Mouse (Mus musculus) large intestine, adult 2 months (tissue): ENCODE data around the gene Cyb561. TPM values are rescaled to one million over a fixed set of nuclear protein-coding genes. Genes with fewer than 3 reads are reported as not detected.

Source experiments
- DNase-seq: peaks from one replicate; pipeline ENCODE4 v3.0.0-alpha.2; 2012; ENCODE audit warnings: low read depth, low spot score
- WGBS: fragments of 180-500 bp; shearing (Covaris S2); methylation state at CpG from one replicate; pipeline ENCODE4 v1.1.7; 2018; 5-methylcytosine and 5-hydroxymethylcytosine counted together
- polyA plus RNA-seq: library from polyadenylated mRNA; depleted of rRNA; stranded (reverse); fragments of >200 nt; gene quantifications from 2 replicates; pipeline ENCODE4 v1.2.3, GENCODE M21; 2012

The Cyb561 gene
- polyA plus RNA-seq, 1 experiment, result 75.7 TPM

- no peak for DNase-seq
Observed at GRCm38 (mm10) chr11:105927065-105928030, 25.8 kb downstream of the Cyb561 start.

DNA sequence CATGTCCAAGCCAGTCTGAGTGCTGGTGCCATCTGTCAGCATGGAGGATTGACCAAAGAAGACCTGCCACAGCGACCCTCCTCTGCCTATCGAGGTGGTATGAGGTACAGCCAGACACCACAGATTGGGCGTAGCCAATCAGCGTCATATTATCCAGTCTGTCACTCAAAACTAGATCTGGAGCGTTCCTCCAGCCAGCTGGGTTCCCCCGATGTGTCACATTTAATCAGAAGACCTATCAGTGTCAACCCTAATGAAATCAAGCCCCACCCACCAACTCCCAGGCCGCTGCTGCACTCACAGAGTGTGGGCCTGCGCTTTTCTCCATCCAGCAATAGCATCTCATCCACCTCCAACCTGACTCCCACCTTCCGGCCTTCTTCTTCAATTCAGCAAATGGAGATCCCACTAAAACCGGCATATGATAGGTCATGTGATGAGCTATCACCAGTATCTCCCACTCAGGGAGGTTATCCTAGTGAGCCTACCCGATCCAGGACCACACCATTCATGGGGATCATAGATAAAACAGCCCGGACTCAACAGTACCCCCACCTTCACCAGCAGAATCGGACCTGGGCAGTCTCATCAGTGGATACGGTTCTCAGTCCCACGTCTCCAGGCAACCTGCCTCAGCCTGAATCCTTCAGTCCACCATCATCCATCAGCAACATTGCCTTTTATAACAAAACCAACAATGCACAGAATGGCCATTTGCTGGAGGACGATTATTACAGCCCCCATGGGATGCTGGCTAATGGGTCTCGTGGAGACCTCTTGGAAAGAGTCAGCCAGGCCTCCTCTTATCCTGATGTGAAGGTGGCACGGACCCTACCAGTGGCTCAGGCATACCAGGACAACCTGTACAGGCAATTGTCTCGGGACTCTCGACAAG, 30.1 kb downstream of the Cyb561 start:
- WGBS, result 91% methylated on average over 20 of the region's 20 CpGs
- no peak for DNase-seq

More at GRCm38 (mm10) chr11:105927065-105928030, 25.8 kb downstream of the Cyb561 start:
- WGBS, result 59% methylated on average over 14 of the region's 14 CpGs

- WGBS, result 93% methylated on average over 5 of the region's 5 CpGs
- DNase-seq, result no peak
Observed at GRCm38 (mm10) chr11:105921275-105921674, 31.9 kb downstream of the Cyb561 start.

DNA sequence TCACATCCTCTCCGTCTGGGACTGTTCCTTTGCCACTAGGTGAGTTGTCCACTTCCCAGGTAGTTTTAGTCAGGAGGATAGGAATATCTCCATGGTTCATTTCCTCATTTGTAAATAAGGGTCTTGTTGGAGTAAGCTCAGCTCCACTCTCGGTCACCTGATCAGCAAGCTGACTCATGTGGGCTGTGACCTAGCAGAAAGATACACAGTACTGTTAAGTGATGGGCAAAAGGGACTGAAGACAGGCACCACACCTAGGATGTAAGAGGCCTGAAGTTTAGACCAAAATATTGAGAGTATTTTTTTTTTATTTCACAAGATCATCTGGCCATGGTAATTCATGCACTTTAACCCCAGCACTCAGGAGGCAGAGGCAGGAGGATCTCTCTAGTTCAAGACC, 32.3 kb downstream of the Cyb561 start:
- 91% methylated on average over 2 of the region's 2 CpGs for WGBS
- DNase-seq, result no peak

DNA sequence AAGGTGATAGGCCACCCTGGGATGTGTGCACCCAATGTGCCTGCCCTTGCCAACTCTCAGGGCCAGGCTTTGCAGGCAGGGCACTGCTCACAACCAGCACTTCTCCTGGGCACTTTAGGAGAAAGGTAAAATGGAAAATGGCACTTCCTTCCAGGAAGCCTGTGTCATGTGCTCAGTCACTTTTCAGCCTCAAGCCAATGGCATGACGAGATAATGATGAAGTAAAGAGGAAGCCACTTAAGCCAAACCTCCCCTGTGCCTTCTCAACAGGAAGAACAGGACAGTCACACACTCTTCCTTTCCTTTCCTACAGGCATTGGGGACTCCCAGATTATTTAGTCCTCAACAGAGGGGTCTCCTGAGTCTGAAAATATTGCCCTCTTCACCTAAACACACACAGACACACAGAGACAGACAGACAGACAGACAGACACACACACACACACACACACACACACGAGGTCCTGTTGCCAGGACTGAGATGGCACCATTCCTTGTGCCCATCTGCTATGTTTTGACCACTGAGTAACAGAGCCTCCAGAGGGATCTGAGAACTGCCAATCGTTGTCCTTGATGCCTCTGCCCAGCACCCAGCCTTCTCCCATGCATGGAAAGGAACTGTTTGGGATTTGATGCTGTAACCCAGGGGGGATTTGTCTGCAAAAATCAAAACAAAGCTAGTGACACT, 32.9 kb downstream of the Cyb561 start:
- no peak for DNase-seq
- WGBS, result 81% methylated on average over 3 of the region's 3 CpGs

GRCm38 (mm10) chr11:105913580-105913979, 39.6 kb downstream of the Cyb561 start:
- WGBS, result 74% methylated on average over 5 of the region's 5 CpGs

GRCm38 (mm10) chr11:105911592-105912375, 41.4 kb downstream of the Cyb561 start:
- 13% methylated on average over 4 of the region's 4 CpGs for WGBS
- peak; percentile 69 for DNase-seq

More at GRCm38 (mm10) chr11:105913580-105913979, 39.6 kb downstream of the Cyb561 start:
- no peak for DNase-seq

- DNase-seq, result no peak
Observed at GRCm38 (mm10) chr11:105911149-105911548, 42.0 kb downstream of the Cyb561 start.

GRCm38 (mm10) chr11:105909617-105910016, 43.5 kb downstream of the Cyb561 start:
- DNase-seq, result no peak
- 16% methylated on average over 2 of the region's 2 CpGs for WGBS

DNA sequence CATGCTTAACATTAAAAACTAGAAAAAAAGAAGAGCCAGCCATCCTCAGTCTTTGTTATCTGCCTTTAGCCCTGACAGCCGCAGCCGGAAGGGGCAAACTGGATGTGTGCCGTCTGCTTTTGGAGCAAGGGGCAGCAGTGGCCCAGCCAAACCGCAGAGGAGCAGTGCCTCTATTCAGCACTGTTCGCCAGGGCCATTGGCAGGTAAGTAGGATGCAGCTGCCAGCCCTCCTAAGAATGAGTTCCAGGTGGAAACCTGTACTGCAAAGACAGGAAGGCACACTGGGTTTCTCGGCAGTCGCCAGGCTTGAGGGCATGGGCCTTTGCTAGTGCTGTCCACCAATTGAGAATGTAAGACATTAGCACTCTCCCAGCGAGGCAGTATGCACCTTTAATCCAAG, 44.2 kb downstream of the Cyb561 start:
- whole genome bisulfite sequencing, result 88% methylated on average over 8 of the region's 8 CpGs
- no peak for DNase-seq

- WGBS, result 93% methylated on average over 1 of the region's 1 CpGs
- DNase-seq, result no peak
Observed at GRCm38 (mm10) chr11:105907381-105907780, 45.8 kb downstream of the Cyb561 start.

DNA sequence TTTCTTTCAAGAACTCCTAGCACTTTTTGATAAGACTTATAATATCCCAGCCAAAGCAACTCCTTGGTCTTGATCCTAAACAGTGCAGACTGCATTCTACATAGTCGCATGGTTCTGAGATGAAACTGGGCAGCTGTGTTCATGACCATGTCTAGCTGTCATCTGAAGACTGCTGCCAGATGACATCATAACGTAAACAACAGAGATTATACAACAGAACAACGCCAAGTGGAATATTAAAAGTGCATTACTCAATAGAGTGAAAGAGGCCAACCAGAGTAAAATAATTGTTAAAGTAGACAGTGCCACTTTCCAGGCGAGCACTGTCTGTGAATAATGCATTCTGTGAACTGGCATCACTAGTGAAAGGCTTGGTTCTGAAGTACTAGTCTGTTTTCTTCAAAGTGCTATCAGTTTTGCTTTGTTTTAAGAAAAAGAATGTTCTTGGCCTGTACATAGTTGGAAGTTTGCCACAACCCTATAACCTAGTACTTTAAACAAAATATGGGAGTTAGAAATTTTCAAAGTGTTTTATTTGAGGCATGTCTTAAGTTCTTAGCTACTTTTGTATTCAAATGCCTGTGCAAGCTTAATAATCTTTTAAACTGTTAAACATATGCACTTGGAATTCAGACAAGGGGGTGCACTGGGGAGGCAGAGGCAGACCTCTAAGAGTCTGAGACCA, 47.5 kb downstream of the Cyb561 start:
- whole genome bisulfite sequencing, result 27% methylated on average over 4 of the region's 4 CpGs
- no peak for DNase-seq

DNA sequence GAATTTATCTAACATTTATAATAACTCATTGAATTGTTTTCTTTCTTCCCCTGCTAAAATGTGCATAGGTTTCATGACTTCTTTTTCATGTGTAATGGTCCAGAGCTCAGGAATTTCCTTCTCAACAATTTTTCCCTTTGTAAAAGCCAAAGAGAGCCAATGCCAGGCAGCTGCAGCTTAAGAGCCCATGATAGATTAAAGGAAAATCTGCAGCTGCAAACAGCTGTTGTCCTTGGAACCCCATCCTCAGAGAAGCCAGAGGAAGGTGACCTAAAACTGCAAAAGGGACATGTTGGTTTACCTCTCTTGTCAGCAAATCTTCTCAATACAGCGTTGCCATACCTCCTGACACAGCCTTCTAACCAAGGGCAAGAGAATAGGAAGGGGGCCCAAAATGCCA, 50.2 kb downstream of the Cyb561 start:
- DNase-seq, result no peak
- WGBS, result 80% methylated on average over 1 of the region's 1 CpGs

- 62% methylated on average over 2 of the region's 2 CpGs for WGBS
- no peak for DNase-seq
Observed at GRCm38 (mm10) chr11:105901501-105901900, 51.6 kb downstream of the Cyb561 start.

GRCm38 (mm10) chr11:105899151-105899550, 54.0 kb downstream of the Cyb561 start:
- no peak for DNase-seq
- WGBS, result 2% methylated on average over 1 of the region's 1 CpGs

DNA sequence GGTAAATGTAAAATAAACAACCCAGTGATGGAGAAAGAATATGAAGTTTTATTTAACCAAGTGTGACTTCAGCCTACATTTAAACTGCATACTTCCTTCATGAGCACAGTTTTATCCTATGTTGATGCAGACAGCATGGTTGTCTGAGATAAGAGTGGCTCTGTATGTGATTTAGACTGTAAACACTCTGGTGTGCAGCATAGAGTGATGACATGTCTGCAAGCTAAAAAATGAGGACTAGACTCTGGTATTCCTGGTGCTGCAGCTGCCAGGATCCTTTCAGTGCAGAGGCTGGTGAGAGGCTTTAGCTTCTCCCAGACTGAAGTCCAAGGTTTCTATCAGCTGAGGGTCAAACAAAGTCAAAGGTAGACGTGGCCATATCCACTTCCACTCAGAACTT, 65.9 kb downstream of the Cyb561 start:
- DNase-seq, result no peak
- WGBS, result 77% methylated on average over 1 of the region's 1 CpGs

DNA sequence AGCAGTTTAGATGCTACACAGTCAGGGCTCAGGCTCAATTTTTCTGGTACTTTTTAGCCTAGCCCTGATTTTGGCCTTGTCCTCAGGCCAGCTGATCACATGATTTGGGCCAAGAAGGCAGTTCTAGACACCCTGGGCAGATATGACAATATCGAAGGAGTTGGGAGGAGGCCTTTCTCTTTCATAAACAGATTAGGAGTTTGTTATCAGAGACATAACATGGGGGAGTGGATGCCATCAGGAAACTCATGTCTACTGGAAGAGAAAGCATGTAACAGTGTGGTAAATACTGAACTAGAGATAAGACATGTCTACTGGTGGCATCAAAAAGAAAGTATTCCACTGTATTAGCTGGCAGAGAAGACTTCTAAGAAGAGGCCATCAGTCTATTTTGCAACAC, 67.6 kb downstream of the Cyb561 start:
- DNase-seq, result no peak
- WGBS, result 84% methylated on average over 1 of the region's 1 CpGs
